Mouse (Mus musculus): ENCODE data around the gene Slc7a1. TPM values are rescaled to one million over a fixed set of nuclear protein-coding genes. Genes with fewer than 3 reads are reported as not detected.
A peak's percentile ranks its signal among the peaks of the same experiment; 100 is the strongest.

Gene Slc7a1
- polyA plus RNA-seq, 1 experiment from 2014 or later: 22.6 TPM

- no peak for DNase-seq (ENCODE audit: low spot score)
Observed at GRCm38 (mm10) chr5:148314931-148315330, 84.8 kb downstream of the Slc7a1 start.

DNA sequence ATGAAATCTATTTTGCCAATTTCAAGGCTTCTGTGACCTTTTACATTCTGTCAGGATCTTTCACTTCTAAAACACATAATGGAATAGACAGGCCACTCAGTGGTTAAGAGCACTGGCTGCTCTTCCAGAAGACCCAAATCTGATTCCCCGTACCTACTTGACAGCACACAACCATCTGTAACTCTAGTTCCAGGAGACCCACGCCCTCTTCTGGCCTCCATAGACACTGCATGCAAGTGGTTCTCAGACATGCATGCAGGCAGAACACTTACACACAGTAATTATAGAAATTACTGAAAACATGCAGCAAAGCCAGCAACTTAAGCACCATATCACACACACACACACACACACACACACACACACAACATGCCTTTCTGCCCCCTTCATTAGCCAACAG is 87.3 kb downstream of the Slc7a1 start:
- Histone ChIP-seq H3K27me3 (replicated peaks; ENCODE audit: control insufficient read depth, insufficient read depth, low read length) (no peaks in the 10 kb centered on the region), H3K4me2 (ENCODE audit: low read depth, low read length) (no peak overlapping the region), H3K36me3 (ENCODE audit: control insufficient read depth, insufficient read depth, low read length) (no peaks in the 10 kb centered on the region), H3K4me1 (ENCODE audit: control insufficient read depth, insufficient read depth, low read length) (no peaks in the 10 kb centered on the region), H3K9ac (ENCODE audit: low read depth, low read length) (no peak overlapping the region), H3K4me3 (ENCODE audit: low read depth, low read length) (no peak overlapping the region), H3K27ac (replicated peaks; ENCODE audit: low read depth, low read length) (no peak overlapping the region), H3K9me3 (ENCODE audit: control insufficient read depth, low read length) (no peaks in the 10 kb centered on the region)
- ATAC-seq (ENCODE audit: low read depth) (no peak), DNase-seq (ENCODE audit: low spot score) (no peak)
- WGBS: 49% methylated on average over 2 of the region's 2 CpGs

More at GRCm38 (mm10) chr5:148314931-148315330, 84.8 kb downstream of the Slc7a1 start:
- H3K36me3 ChIP-seq (ENCODE audit: control insufficient read depth, insufficient read depth, low read length): no peaks in the 10 kb centered on the region
- no peaks in the 10 kb centered on the region for H3K27me3 ChIP-seq (replicated peaks; ENCODE audit: control insufficient read depth, insufficient read depth, low read length)
- no peak overlapping the region for H3K9ac ChIP-seq (ENCODE audit: low read depth, low read length)
- 88% methylated on average over 5 of the region's 5 CpGs for WGBS
- H3K4me1 ChIP-seq (ENCODE audit: control insufficient read depth, insufficient read depth, low read length): no peaks in the 10 kb centered on the region
- H3K4me3 ChIP-seq (ENCODE audit: low read depth, low read length): no peak overlapping the region
- ATAC-seq (ENCODE audit: low read depth): no peak
- no peaks in the 10 kb centered on the region for H3K9me3 ChIP-seq (ENCODE audit: control insufficient read depth, low read length)
- H3K27ac ChIP-seq (replicated peaks; ENCODE audit: low read depth, low read length): no peak overlapping the region
- no peak overlapping the region for H3K4me2 ChIP-seq (ENCODE audit: low read depth, low read length)

DNA sequence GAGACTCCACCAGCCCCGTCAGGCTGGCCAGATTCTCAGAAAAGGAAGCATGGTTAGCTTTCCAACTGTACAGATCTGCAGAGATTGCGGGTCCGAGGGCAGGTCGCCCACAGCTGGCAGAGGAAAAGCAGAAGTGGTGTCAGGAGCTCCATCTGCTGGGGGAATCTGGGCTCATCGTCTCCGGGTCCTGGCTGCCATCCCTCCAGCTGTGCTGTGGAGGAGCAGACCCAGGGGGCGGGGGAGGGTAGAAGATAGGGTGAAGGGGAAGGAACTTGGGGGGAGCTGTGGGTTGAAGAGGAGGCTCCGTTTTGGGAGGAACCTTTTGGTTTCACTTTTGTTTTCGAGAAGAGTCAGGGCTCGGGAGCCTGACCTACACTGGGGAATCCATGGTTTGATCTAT is 88.9 kb downstream of the Slc7a1 start:
- WGBS: 67% methylated on average over 10 of the region's 10 CpGs
- H3K4me2 ChIP-seq (ENCODE audit: low read depth, low read length): no peak overlapping the region

DNA sequence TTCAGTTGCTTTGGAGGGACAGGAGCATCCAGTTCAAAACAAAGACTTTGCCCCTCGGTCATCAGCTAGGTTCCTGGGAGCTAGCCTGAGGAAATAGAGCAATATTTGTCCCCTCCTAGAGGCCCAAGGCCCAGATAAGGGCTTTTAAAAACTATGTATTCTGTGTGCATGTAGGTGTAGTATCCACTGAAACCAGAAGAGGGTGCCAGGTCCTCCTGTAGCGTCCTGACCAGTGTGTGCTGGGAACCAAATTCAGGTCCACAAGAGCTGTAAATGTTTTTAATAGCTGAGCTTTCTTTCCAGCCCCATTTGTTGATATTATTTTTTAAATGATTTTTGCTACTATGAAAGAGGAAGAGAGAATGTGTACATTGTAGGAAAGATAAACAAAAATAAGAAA is 95.6 kb downstream of the Slc7a1 start:
- 83% methylated on average over 2 of the region's 2 CpGs for WGBS
- Histone ChIP-seq H3K27me3 (replicated peaks; ENCODE audit: control insufficient read depth, insufficient read depth, low read length) (no peaks in the 10 kb centered on the region), H3K9ac (ENCODE audit: low read depth, low read length) (no peak overlapping the region), H3K9me3 (ENCODE audit: control insufficient read depth, low read length) (no peaks in the 10 kb centered on the region), H3K4me2 (ENCODE audit: low read depth, low read length) (no peak overlapping the region), H3K4me3 (ENCODE audit: low read depth, low read length) (no peak overlapping the region), H3K36me3 (ENCODE audit: control insufficient read depth, insufficient read depth, low read length) (no peaks in the 10 kb centered on the region), H3K4me1 (ENCODE audit: control insufficient read depth, insufficient read depth, low read length) (no peaks in the 10 kb centered on the region), H3K27ac (replicated peaks; ENCODE audit: low read depth, low read length) (no peak overlapping the region)
- ATAC-seq (ENCODE audit: low read depth) (no peak), DNase-seq (ENCODE audit: low spot score) (no peak)

More for the DNA sequence above, 88.9 kb downstream of the Slc7a1 start:
- H3K9me3 ChIP-seq (ENCODE audit: control insufficient read depth, low read length): no peaks in the 10 kb centered on the region
- H3K4me3 ChIP-seq (ENCODE audit: low read depth, low read length): no peak overlapping the region
- H3K27me3 ChIP-seq (replicated peaks; ENCODE audit: control insufficient read depth, insufficient read depth, low read length): no peaks in the 10 kb centered on the region
- no peaks in the 10 kb centered on the region for H3K36me3 ChIP-seq (ENCODE audit: control insufficient read depth, insufficient read depth, low read length)
- no peaks in the 10 kb centered on the region for H3K4me1 ChIP-seq (ENCODE audit: control insufficient read depth, insufficient read depth, low read length)
- ATAC-seq (ENCODE audit: low read depth) (no peak), DNase-seq (ENCODE audit: low spot score) (no peak)
- H3K27ac ChIP-seq (replicated peaks; ENCODE audit: low read depth, low read length): no peak overlapping the region
- H3K9ac ChIP-seq (ENCODE audit: low read depth, low read length): no peak overlapping the region

GRCm38 (mm10) chr5:148302968-148303367 is 96.7 kb downstream of the Slc7a1 start:
- Histone ChIP-seq H3K4me2 (ENCODE audit: low read depth, low read length) (0 out of 2 replicates have a peak overlapping the region, but pooled peaks have one; percentile 15), H3K4me3 (ENCODE audit: low read depth, low read length) (no peak overlapping the region), H3K4me1 (ENCODE audit: control insufficient read depth, insufficient read depth, low read length) (no peaks in the 10 kb centered on the region), H3K27ac (replicated peaks; ENCODE audit: low read depth, low read length) (no peak overlapping the region), H3K36me3 (ENCODE audit: control insufficient read depth, insufficient read depth, low read length) (no peaks in the 10 kb centered on the region), H3K27me3 (replicated peaks; ENCODE audit: control insufficient read depth, insufficient read depth, low read length) (no peaks in the 10 kb centered on the region), H3K9me3 (ENCODE audit: control insufficient read depth, low read length) (no peaks in the 10 kb centered on the region), H3K9ac (ENCODE audit: low read depth, low read length) (no peak overlapping the region)
- WGBS: 83% methylated on average over 11 of the region's 11 CpGs
- DNase-seq (ENCODE audit: low spot score): no peak
- ATAC-seq (ENCODE audit: low read depth): no peak

- ATAC-seq (ENCODE audit: low read depth) (no peak), DNase-seq (ENCODE audit: low spot score) (no peak)
- Histone ChIP-seq H3K27me3 (replicated peaks; ENCODE audit: control insufficient read depth, insufficient read depth, low read length) (no peaks in the 10 kb centered on the region), H3K4me1 (ENCODE audit: control insufficient read depth, insufficient read depth, low read length) (no peaks in the 10 kb centered on the region), H3K4me2 (ENCODE audit: low read depth, low read length) (no peak overlapping the region), H3K4me3 (ENCODE audit: low read depth, low read length) (no peak overlapping the region), H3K36me3 (ENCODE audit: control insufficient read depth, insufficient read depth, low read length) (no peaks in the 10 kb centered on the region), H3K27ac (replicated peaks; ENCODE audit: low read depth, low read length) (no peak overlapping the region), H3K9ac (ENCODE audit: low read depth, low read length) (no peak overlapping the region), H3K9me3 (ENCODE audit: control insufficient read depth, low read length) (no peaks in the 10 kb centered on the region)
- whole genome bisulfite sequencing: 85% methylated on average over 7 of the region's 7 CpGs
Observed at GRCm38 (mm10) chr5:148293346-148293745, 106.4 kb downstream of the Slc7a1 start.

DNA sequence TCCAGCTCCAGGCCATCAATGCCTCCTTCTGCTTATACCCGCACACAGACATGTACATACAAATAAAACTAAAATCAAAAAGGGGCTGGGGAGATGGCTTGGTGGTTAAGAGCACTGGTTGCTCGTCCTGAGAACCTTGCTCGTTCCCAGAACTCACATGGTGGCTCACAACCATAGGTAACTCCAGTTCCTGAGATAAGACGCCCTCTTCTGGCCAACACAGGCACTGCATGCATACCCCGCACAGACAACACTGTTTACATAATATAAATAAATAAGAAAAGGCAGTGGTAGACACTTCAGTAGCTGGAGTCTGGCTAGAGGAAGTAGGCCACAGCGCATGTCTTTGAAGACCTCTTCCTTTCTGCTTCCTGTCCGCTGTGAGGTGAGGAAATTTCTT is 106.8 kb downstream of the Slc7a1 start:
- Histone ChIP-seq H3K27ac (replicated peaks; ENCODE audit: low read depth, low read length) (no peak overlapping the region), H3K4me3 (ENCODE audit: low read depth, low read length) (no peak overlapping the region), H3K27me3 (replicated peaks; ENCODE audit: control insufficient read depth, insufficient read depth, low read length) (no peaks in the 10 kb centered on the region), H3K9ac (ENCODE audit: low read depth, low read length) (no peak overlapping the region), H3K4me2 (ENCODE audit: low read depth, low read length) (no peak overlapping the region), H3K36me3 (ENCODE audit: control insufficient read depth, insufficient read depth, low read length) (no peaks in the 10 kb centered on the region), H3K4me1 (ENCODE audit: control insufficient read depth, insufficient read depth, low read length) (no peaks in the 10 kb centered on the region), H3K9me3 (ENCODE audit: control insufficient read depth, low read length) (no peaks in the 10 kb centered on the region)
- DNase-seq (ENCODE audit: low spot score) (no peak), ATAC-seq (ENCODE audit: low read depth) (no peak)
- 87% methylated on average over 7 of the region's 7 CpGs for WGBS

DNA sequence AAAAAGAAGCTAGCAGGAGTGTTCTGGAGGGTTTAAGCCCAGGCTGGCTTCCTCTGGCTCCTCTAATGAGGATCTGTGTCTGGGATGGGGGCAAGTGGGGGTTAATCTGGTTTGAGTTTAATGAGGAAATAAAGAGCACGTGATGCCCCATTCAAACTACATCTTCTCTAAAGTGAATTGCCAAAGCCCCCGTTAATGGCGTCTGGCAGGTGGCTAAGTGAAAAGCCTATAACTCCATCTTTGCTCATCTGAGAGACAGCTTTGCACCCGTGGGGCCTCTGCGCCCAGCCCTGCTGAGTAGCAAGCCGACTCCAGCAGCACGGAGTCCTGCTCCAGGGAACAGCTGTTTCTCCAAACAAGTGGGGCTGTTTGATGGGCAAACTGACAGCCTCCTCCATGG is 109.8 kb downstream of the Slc7a1 start:
- no peak overlapping the region for H3K4me3 ChIP-seq (ENCODE audit: low read depth, low read length)
- H3K27ac ChIP-seq (replicated peaks; ENCODE audit: low read depth, low read length): no peak overlapping the region
- DNase-seq (ENCODE audit: low spot score) (peak; percentile 63), ATAC-seq (ENCODE audit: low read depth) (peak; percentile 74; the same call in 1 of the 2 replicates)
- H3K4me2 ChIP-seq (ENCODE audit: low read depth, low read length): no peak overlapping the region
- no peaks in the 10 kb centered on the region for H3K9me3 ChIP-seq (ENCODE audit: control insufficient read depth, low read length)
- H3K27me3 ChIP-seq (replicated peaks; ENCODE audit: control insufficient read depth, insufficient read depth, low read length): no peaks in the 10 kb centered on the region
- WGBS: 61% methylated on average over 7 of the region's 7 CpGs
- no peaks in the 10 kb centered on the region for H3K36me3 ChIP-seq (ENCODE audit: control insufficient read depth, insufficient read depth, low read length)
- no peaks in the 10 kb centered on the region for H3K4me1 ChIP-seq (ENCODE audit: control insufficient read depth, insufficient read depth, low read length)
- no peak overlapping the region for H3K9ac ChIP-seq (ENCODE audit: low read depth, low read length)

- H3K4me1 ChIP-seq (ENCODE audit: control insufficient read depth, insufficient read depth, low read length): no peaks in the 10 kb centered on the region
- 66% methylated on average over 10 of the region's 18 CpGs for WGBS
- H3K36me3 ChIP-seq (ENCODE audit: control insufficient read depth, insufficient read depth, low read length): no peaks in the 10 kb centered on the region
- no peaks in the 10 kb centered on the region for H3K27me3 ChIP-seq (replicated peaks; ENCODE audit: control insufficient read depth, insufficient read depth, low read length)
- H3K9ac ChIP-seq (ENCODE audit: low read depth, low read length): no peak overlapping the region
- H3K27ac ChIP-seq (replicated peaks; ENCODE audit: low read depth, low read length): no peak overlapping the region
- ATAC-seq (ENCODE audit: low read depth) (no peak), DNase-seq (ENCODE audit: low spot score) (no peak)
- H3K9me3 ChIP-seq (ENCODE audit: control insufficient read depth, low read length): no peaks in the 10 kb centered on the region
- H3K4me3 ChIP-seq (ENCODE audit: low read depth, low read length): no peak overlapping the region
- H3K4me2 ChIP-seq (ENCODE audit: low read depth, low read length): no peak overlapping the region
Observed at GRCm38 (mm10) chr5:148288804-148289203, 110.9 kb downstream of the Slc7a1 start.
